Mouse (Mus musculus) kidney, embryonic 16.5 days (tissue): ENCODE results near the gene Lrig1. TPM values are rescaled to one million over a fixed set of nuclear protein-coding genes. Genes with fewer than 3 reads are reported as not detected.

Experiments used
- ATAC-seq: fragments of 200-750 bp; cut with Nextera tagmentation; 2 replicates; pipeline ENCODE4 v1.8.0; 2017; ENCODE audit warnings: moderate TSS enrichment; ENCODE audit not compliant: low FRiP score, low TSS enrichment
- H3K27ac ChIP-seq: fragments of 300-500 bp; sonication (generic); 2 replicates; pipeline ENCODE4 v1.5.1; 2014; ENCODE audit warnings: low read length
- H3K27me3 ChIP-seq: fragments of 300-500 bp; sonication (generic); 2 replicates; pipeline ENCODE4 v1.6.1; 2014; ENCODE audit warnings: low read length, control low read depth, mixed read lengths; ENCODE audit not compliant: insufficient read depth
- H3K36me3 ChIP-seq: fragments of 300-500 bp; sonication (generic); 2 replicates; pipeline ENCODE4 v1.6.1; 2014; ENCODE audit warnings: low read length, control low read depth, mixed read lengths; ENCODE audit not compliant: insufficient read depth
- H3K4me1 ChIP-seq: fragments of 300-500 bp; sonication (generic); 2 replicates; pipeline ENCODE4 v1.6.1; 2014; ENCODE audit warnings: low read length, control low read depth, mixed read lengths; ENCODE audit not compliant: insufficient read depth
- H3K4me2 ChIP-seq: fragments of 300-500 bp; sonication (generic); replicated peaks from 2 replicates; pipeline ENCODE4 v1.6.1; 2014; ENCODE audit warnings: low read depth, low read length
- H3K4me3 ChIP-seq: fragments of 300-500 bp; sonication (generic); 2 replicates; pipeline ENCODE4 v1.5.1; 2014; ENCODE audit warnings: mild to moderate bottlenecking, low read length
- H3K9ac ChIP-seq: fragments of 300-500 bp; sonication (generic); replicated peaks from 2 replicates; pipeline ENCODE4 v1.6.1; 2014; ENCODE audit warnings: low read length
- H3K9me3 ChIP-seq: fragments of 300-500 bp; sonication (generic); 2 replicates; pipeline ENCODE4 v1.6.1; 2016; ENCODE audit warnings: low read length, control low read depth
- WGBS: fragments of 180-500 bp; shearing (Covaris S2); extraction: QIAGEN DNeasy Blood & Tissue Kit; methylation state at CpG from one replicate; pipeline ENCODE4 v1.1.7; 2014; 5-methylcytosine and 5-hydroxymethylcytosine counted together
- polyA plus RNA-seq: library from polyadenylated mRNA; unstranded; fragments of >200 nt; fragmentation: Nextera tagmentation; extraction: Ambion mirVana; gene quantifications from 2 replicates; pipeline ENCODE4 v1.2.1, GENCODE M21; 2015

Lrig1 gene
- polyA plus RNA-seq, 1 experiment from 2014 or later: 7.4 TPM

GRCm38 (mm10) chr6:94717705-94718489 lies 17.9 kb upstream of the Lrig1 start:
- Histone ChIP-seq H3K9ac (no peak overlapping the region), H3K4me1 (peaks cover 10% of the 10 kb centered on the region), H3K9me3 (no peaks in the 10 kb centered on the region), H3K36me3 (no peaks in the 10 kb centered on the region), H3K27me3 (no peaks in the 10 kb centered on the region), H3K27ac (peak overlapping the region; percentile 67), H3K4me3 (no peak overlapping the region), H3K4me2 (no peak overlapping the region)
- peak; percentile 85 for ATAC-seq
- WGBS: 48% methylated on average over 7 of the region's 7 CpGs

DNA sequence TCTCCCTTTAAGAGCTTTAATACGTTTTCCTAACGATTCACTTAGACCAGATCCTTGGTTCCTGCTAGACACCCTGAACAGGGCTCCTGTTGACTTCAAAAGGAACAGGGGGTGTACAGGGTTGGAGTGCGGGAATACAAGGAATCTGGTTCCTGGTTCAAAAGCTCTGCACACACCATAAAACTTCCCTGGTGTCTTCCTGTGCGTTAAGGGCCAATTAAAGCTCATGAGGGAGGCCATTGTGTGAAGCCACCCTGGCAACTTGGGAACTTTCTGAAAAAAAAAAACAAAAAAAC lies 15.6 kb upstream of the Lrig1 start:
- H3K36me3 ChIP-seq: no peaks in the 10 kb centered on the region
- no peak overlapping the region for H3K4me2 ChIP-seq
- H3K9ac ChIP-seq: no peak overlapping the region
- H3K4me1 ChIP-seq: peaks cover 10% of the 10 kb centered on the region
- no peak overlapping the region for H3K4me3 ChIP-seq
- no peak overlapping the region for H3K27ac ChIP-seq
- no peaks in the 10 kb centered on the region for H3K27me3 ChIP-seq
- ATAC-seq: no peak
- WGBS: 10% methylated on average over 4 of the region's 4 CpGs
- H3K9me3 ChIP-seq: no peaks in the 10 kb centered on the region

DNA sequence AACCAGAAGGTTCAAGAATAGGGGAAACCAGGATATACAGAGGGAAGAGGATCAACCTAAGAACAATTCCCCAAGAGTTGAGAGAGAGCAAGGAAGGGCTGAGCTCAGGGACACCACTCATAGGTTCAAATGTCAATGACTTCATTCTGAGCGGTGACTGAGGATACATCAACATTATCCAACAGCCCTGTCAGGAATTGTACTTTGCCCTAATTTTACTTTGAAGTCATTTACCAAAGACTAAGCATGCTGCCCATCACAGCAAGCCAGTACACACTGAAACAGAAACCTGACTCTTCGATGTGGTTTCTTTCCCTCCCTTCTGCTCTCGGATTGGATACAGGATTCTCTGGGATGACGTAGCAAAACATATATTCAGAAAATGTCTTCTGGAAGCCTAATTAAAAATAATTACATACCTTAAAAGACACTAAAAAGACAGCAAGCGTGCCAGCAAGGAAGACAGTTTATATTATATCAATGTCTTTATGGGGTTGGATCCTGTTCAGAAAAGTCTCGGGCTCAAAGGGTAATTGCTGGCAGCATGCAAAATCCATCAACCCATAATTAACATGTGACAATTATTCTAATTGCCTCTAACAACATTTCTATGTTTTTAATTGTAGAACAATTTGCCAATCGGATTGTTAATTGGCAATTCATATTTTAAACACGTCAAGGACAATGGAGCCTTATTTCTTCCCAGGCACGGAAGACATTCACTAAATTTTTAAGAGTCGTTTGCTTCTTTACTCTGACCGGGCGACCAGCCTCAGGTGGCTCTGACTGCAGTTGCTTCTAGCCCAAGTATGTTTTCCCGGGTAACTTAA lies 15.1 kb upstream of the Lrig1 start:
- ATAC-seq: no peak
- Histone ChIP-seq H3K36me3 (no peaks in the 10 kb centered on the region), H3K4me3 (no peak overlapping the region), H3K9ac (no peak overlapping the region), H3K4me2 (no peak overlapping the region; the same call in 1 of the 2 replicates), H3K27me3 (no peaks in the 10 kb centered on the region), H3K27ac (no peak overlapping the region), H3K9me3 (no peaks in the 10 kb centered on the region), H3K4me1 (peaks cover 10% of the 10 kb centered on the region)
- WGBS: 20% methylated on average over 13 of the region's 13 CpGs

DNA sequence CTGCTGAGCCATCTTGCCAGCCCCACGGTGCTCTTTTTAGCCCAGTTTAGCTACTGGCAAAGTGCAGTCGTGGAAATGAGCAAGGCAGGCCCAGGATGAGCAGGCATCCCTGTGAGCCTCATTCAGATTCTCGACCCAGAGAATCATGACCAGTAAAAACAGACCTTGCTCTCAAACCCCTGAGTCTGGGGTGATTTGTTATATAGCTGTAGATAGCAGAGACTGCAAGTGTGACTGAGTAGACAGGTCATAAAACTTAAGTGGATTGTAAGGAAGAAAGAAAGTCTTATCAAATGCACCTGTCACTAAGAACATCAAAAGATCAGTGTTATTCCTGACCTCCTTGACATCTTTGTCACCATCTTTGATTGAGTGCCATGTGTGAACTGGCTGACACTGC lies 9.9 kb upstream of the Lrig1 start:
- H3K4me1 ChIP-seq: no peaks in the 10 kb centered on the region
- no peaks in the 10 kb centered on the region for H3K36me3 ChIP-seq
- H3K9ac ChIP-seq: no peak overlapping the region
- H3K4me3 ChIP-seq: no peak overlapping the region
- H3K27me3 ChIP-seq: no peaks in the 10 kb centered on the region; the same call in 1 of the 2 replicates
- no peaks in the 10 kb centered on the region for H3K9me3 ChIP-seq
- H3K27ac ChIP-seq: no peak overlapping the region
- H3K4me2 ChIP-seq: no peak overlapping the region
- no peak for ATAC-seq
- 47% methylated on average over 3 of the region's 3 CpGs for WGBS

- Histone ChIP-seq H3K9me3 (no peaks in the 10 kb centered on the region), H3K36me3 (no peaks in the 10 kb centered on the region), H3K27me3 (no peaks in the 10 kb centered on the region; the same call in 1 of the 2 replicates), H3K4me1 (no peaks in the 10 kb centered on the region), H3K27ac (no peak overlapping the region), H3K9ac (no peak overlapping the region), H3K4me2 (no peak overlapping the region), H3K4me3 (no peak overlapping the region)
- 61% methylated on average over 1 of the region's 1 CpGs for WGBS
- no peak for ATAC-seq
Measured at GRCm38 (mm10) chr6:94709150-94709549, 9.2 kb upstream of the Lrig1 start.

GRCm38 (mm10) chr6:94707254-94707653 lies 7.3 kb upstream of the Lrig1 start:
- no peak overlapping the region for H3K4me2 ChIP-seq
- no peak for ATAC-seq
- H3K4me1 ChIP-seq: no peaks in the 10 kb centered on the region
- H3K27ac ChIP-seq: no peak overlapping the region
- H3K27me3 ChIP-seq: peaks cover 3% of the 10 kb centered on the region; the same call in 1 of the 2 replicates
- 70% methylated on average over 5 of the region's 5 CpGs for WGBS
- H3K4me3 ChIP-seq: no peak overlapping the region
- no peak overlapping the region for H3K9ac ChIP-seq
- no peaks in the 10 kb centered on the region for H3K36me3 ChIP-seq
- H3K9me3 ChIP-seq: no peaks in the 10 kb centered on the region

- WGBS: 53% methylated on average over 1 of the region's 1 CpGs
- H3K27me3 ChIP-seq: peaks cover 6% of the 10 kb centered on the region; the same call in 1 of the 2 replicates
- H3K9me3 ChIP-seq: no peaks in the 10 kb centered on the region
- no peak overlapping the region for H3K9ac ChIP-seq
- no peaks in the 10 kb centered on the region for H3K36me3 ChIP-seq
- no peak for ATAC-seq
- no peak overlapping the region for H3K27ac ChIP-seq
- H3K4me3 ChIP-seq: no peak overlapping the region
- no peak overlapping the region for H3K4me2 ChIP-seq
- 0 out of 2 replicates have a peak, but pooled peaks cover 8% of the 10 kb centered on the region for H3K4me1 ChIP-seq
Measured at GRCm38 (mm10) chr6:94705931-94706330, 6.0 kb upstream of the Lrig1 start.

DNA sequence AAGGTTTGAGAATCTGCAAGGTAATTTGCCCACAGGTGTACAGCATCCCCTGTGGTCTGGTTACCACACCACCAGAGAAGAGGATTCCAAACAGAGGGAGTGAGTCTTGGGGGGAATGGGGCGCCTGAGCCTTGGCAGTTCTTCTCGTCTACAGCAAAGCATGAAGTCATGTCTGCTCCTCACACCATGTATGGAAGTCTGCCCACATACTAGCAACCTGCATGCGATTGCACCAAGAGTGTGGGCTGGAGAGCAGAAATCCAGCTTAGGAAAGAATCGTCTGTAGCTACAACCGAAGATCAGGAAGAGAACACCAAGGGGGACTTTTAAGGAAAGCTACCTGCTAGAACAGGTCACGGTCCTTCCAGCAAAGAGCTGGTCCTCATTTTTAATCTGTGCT lies 3.0 kb upstream of the Lrig1 start:
- H3K4me2 ChIP-seq: no peak overlapping the region
- no peak overlapping the region for H3K27ac ChIP-seq
- WGBS: 93% methylated on average over 6 of the region's 6 CpGs
- H3K36me3 ChIP-seq: no peaks in the 10 kb centered on the region
- no peak overlapping the region for H3K9ac ChIP-seq
- no peaks in the 10 kb centered on the region for H3K9me3 ChIP-seq
- no peak for ATAC-seq
- H3K27me3 ChIP-seq: peaks cover 6% of the 10 kb centered on the region; the same call in 1 of the 2 replicates
- no peak overlapping the region for H3K4me3 ChIP-seq
- peaks cover 19% of the 10 kb centered on the region for H3K4me1 ChIP-seq

DNA sequence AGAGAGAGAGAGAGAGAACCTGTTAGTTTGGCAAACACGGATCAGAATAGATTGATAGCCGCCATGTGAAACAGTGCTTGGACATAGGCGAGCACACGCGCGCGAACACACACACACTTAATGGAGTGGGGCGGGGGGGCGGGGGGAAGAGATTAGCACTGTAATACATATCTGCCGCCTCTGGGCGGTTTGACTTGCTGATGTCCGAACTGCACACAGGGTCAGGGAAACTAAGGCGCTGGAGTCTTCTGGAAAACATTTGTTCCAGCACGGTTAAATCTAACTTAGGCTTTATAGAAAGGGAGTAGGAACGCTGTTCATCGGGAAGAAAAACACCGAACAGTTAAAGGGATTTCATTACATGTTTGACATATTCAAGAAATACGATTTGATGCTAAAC lies 1.1 kb upstream of the Lrig1 start:
- H3K36me3 ChIP-seq: no peaks in the 10 kb centered on the region
- H3K9me3 ChIP-seq: no peaks in the 10 kb centered on the region
- peaks cover 6% of the 10 kb centered on the region; the same call in 1 of the 2 replicates for H3K27me3 ChIP-seq
- no peak for ATAC-seq
- peaks cover 38% of the 10 kb centered on the region for H3K4me1 ChIP-seq
- H3K4me2 ChIP-seq: peak overlapping the region; percentile 95
- H3K9ac ChIP-seq: peak overlapping the region; percentile 54; the same call in 1 of the 2 replicates
- H3K27ac ChIP-seq: peak overlapping the region; percentile 35
- WGBS: 1% methylated on average over 18 of the region's 18 CpGs
- peak overlapping the region; percentile 87 for H3K4me3 ChIP-seq

DNA sequence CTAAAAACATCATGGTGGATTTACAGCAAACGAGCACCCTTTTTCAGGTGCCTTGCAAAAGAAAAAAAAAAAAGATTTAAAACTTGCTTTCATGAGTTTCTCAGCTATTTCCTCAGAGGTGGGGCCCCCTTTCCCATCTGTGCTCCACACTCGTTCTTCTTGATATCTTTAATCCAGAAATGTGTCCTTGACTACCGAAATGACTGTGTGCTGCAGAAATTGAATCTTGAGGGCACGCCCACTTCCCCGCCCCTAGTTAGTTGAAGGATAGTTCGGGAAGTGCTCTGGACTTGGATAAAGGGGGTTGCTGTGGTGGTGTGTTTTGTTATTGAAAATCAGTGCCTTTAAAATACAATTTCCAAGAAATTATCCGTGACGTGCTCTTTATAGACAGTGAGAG lies 654 bp upstream of the Lrig1 start:
- 0% methylated on average over 8 of the region's 8 CpGs for WGBS
- peaks cover 42% of the 10 kb centered on the region for H3K4me1 ChIP-seq

More for the DNA sequence above, 654 bp upstream of the Lrig1 start:
- H3K4me3 ChIP-seq: peak overlapping the region; percentile 87
- H3K27ac ChIP-seq: peak overlapping the region; percentile 35
- H3K27me3 ChIP-seq: peaks cover 6% of the 10 kb centered on the region; the same call in 1 of the 2 replicates
- no peaks in the 10 kb centered on the region for H3K9me3 ChIP-seq
- peak; percentile 36; the same call in 1 of the 2 replicates for ATAC-seq
- no peaks in the 10 kb centered on the region for H3K36me3 ChIP-seq
- peak overlapping the region; percentile 95 for H3K4me2 ChIP-seq
- H3K9ac ChIP-seq: peak overlapping the region; percentile 54; the same call in 1 of the 2 replicates
